Mouse (Mus musculus) heart, embryonic 13.5 days (tissue): ENCODE results near the gene 2900026A02Rik. TPM values are rescaled to one million over a fixed set of nuclear protein-coding genes. Genes with fewer than 3 reads are reported as not detected.

Experiments
- ATAC-seq: fragments of 200-750 bp; cut with Nextera tagmentation; 2 replicates; pipeline ENCODE4 v1.8.0; 2017; ENCODE audit warnings: moderate TSS enrichment; ENCODE audit not compliant: insufficient number of reproducible peaks, low FRiP score, low TSS enrichment; ENCODE audit errors: extremely low read depth
- H3K27ac ChIP-seq: fragments of 300-500 bp; sonication (generic); replicated peaks from 2 replicates; pipeline ENCODE4 v1.5.1; 2015; ENCODE audit warnings: moderate library complexity, mild to moderate bottlenecking, inconsistent platforms
- H3K27me3 ChIP-seq: fragments of 300-500 bp; sonication (generic); replicated peaks from 2 replicates; pipeline ENCODE4 v1.6.1; 2015; ENCODE audit warnings: mild to moderate bottlenecking, inconsistent platforms
- H3K36me3 ChIP-seq: fragments of 300-500 bp; sonication (generic); 2 replicates; pipeline ENCODE4 v1.6.1; 2015; ENCODE audit warnings: mild to moderate bottlenecking, inconsistent platforms
- H3K4me1 ChIP-seq: fragments of 300-500 bp; sonication (generic); 2 replicates; pipeline ENCODE4 v1.6.1; 2015; ENCODE audit warnings: inconsistent platforms
- H3K4me2 ChIP-seq: fragments of 300-500 bp; sonication (generic); 2 replicates; pipeline ENCODE4 v1.6.1; 2015; ENCODE audit warnings: inconsistent platforms, mild to moderate bottlenecking, moderate library complexity
- H3K4me3 ChIP-seq: fragments of 300-500 bp; sonication (generic); 2 replicates; pipeline ENCODE4 v1.5.1; 2015; ENCODE audit warnings: moderate library complexity, mild to moderate bottlenecking, inconsistent platforms
- H3K9ac ChIP-seq: fragments of 300-500 bp; sonication (generic); 2 replicates; pipeline ENCODE4 v1.6.1; 2015; ENCODE audit warnings: inconsistent platforms, mild to moderate bottlenecking, moderate library complexity
- H3K9me3 ChIP-seq: fragments of 300-500 bp; sonication (generic); 2 replicates; pipeline ENCODE4 v1.6.1; 2016; ENCODE audit warnings: inconsistent platforms
- WGBS: fragments of 180-500 bp; shearing (Covaris S2); methylation state at CpG from one replicate; pipeline ENCODE4 v1.1.7; 2015; ENCODE audit warnings: mixed read lengths; 5-methylcytosine and 5-hydroxymethylcytosine counted together
- polyA plus RNA-seq: library from polyadenylated mRNA; unstranded; fragments of >200 nt; fragmentation: Nextera tagmentation; extraction: Ambion mirVana; gene quantifications from 2 replicates; pipeline ENCODE4 v1.2.1, GENCODE M21; 2015

2900026A02Rik gene
- polyA plus RNA-seq, 1 experiment from 2014 or later, result 14.8 TPM

DNA sequence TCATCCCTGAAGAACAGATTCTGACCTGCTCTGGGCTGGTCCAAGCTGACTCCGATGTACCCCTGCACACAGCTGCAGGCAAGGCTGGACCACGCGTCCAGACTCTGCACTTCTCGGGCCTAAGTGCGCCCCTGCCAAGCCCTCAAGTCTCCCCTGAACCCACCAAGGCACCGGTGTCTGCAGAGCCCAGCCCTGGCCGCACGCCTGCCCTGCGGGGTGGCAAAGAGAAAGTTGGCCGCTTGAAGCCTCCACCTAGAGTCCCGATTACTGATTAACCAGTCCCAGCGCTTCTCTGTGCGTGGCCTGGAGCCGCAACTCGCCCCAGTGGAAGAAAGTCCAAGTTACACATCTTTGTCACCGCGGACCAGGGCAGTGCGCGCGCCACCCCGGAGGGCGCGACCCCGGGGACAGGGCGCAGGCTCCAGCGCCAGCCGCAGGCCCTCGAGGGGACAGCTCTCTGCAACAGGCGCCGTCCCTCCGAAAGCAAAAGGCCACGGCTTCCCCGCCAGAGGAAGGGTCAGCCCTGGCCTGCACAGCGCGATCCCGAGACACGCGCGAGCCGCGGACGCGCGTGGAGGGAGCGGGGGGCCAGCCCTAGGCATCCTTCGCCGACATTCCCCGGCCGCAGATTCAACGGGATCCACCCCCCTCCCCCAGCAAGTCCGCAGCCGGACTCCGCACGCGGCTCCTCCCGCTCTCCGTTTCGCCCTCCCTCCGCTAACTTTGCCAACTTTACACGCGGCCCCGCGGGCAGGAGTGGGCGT is 471 bp downstream of the 2900026A02Rik start:
- Histone ChIP-seq H3K36me3 (no peaks in the 10 kb centered on the region), H3K27ac (0 out of 2 replicates have a peak overlapping the region, but pooled peaks have one; percentile 1), H3K4me2 (peak overlapping the region; percentile 99), H3K4me1 (peaks cover 14% of the 10 kb centered on the region), H3K9me3 (no peaks in the 10 kb centered on the region), H3K9ac (peak overlapping the region; percentile 81), H3K27me3 (peaks cover 38% of the 10 kb centered on the region; the same call in 1 of the 2 replicates), H3K4me3 (peak overlapping the region; percentile 76)
- ATAC-seq, result peak; percentile 32
- WGBS, result 2% methylated on average over 63 of the region's 64 CpGs

DNA sequence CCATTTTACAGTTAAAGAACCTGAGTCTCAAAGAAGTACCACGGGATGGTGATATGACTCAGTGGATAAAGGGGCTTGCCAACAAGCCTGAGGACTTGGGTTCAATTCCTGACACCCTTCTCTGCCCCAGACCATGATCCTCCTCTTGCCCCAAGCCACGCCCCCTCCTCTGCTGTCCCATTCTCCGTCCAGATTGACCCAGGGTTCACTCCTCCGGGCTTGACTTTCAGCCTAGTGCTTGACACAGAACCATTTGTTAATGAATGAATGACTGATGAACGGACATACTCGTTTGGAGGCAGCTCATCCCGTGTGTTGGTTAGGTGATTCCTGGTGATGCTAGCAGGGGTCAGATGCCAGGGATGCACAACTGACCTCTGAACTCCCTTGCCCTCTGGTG is 1.2 kb downstream of the 2900026A02Rik start:
- Histone ChIP-seq H3K9me3 (no peaks in the 10 kb centered on the region), H3K9ac (peak overlapping the region; percentile 81; the same call in 1 of the 2 replicates), H3K4me2 (peak overlapping the region; percentile 99), H3K36me3 (no peaks in the 10 kb centered on the region), H3K27me3 (peaks cover 33% of the 10 kb centered on the region; the same call in 1 of the 2 replicates), H3K27ac (no peak overlapping the region), H3K4me1 (peaks cover 13% of the 10 kb centered on the region), H3K4me3 (peak overlapping the region; percentile 76)
- no peak for ATAC-seq
- 60% methylated on average over 7 of the region's 7 CpGs for WGBS

DNA sequence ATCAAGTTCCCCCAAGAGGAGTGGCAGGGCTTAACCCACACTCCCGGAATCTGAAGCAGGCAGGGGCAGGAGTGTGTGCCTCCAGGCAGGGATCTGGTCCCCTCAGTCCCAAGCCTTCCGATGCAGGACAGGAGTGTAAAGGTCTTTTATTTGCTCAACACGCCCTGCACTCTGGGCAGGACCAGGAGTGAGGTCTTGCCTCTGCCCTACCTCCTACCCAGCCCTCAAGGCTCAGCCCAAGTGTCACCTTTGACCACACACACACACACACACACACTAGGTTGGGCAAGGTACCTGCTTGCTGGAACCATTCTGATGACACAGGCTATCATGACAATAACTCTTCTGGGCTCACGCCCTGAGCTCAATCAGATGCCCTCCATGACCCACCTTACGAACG is 1.6 kb downstream of the 2900026A02Rik start:
- H3K9me3 ChIP-seq, result no peaks in the 10 kb centered on the region
- no peak overlapping the region for H3K9ac ChIP-seq
- peak overlapping the region; percentile 99 for H3K4me2 ChIP-seq
- no peak for ATAC-seq
- H3K36me3 ChIP-seq, result no peaks in the 10 kb centered on the region
- peaks cover 30% of the 10 kb centered on the region; the same call in 1 of the 2 replicates for H3K27me3 ChIP-seq
- H3K27ac ChIP-seq, result no peak overlapping the region
- H3K4me1 ChIP-seq, result peaks cover 16% of the 10 kb centered on the region
- no peak overlapping the region for H3K4me3 ChIP-seq
- WGBS, result 71% methylated on average over 6 of the region's 6 CpGs

DNA sequence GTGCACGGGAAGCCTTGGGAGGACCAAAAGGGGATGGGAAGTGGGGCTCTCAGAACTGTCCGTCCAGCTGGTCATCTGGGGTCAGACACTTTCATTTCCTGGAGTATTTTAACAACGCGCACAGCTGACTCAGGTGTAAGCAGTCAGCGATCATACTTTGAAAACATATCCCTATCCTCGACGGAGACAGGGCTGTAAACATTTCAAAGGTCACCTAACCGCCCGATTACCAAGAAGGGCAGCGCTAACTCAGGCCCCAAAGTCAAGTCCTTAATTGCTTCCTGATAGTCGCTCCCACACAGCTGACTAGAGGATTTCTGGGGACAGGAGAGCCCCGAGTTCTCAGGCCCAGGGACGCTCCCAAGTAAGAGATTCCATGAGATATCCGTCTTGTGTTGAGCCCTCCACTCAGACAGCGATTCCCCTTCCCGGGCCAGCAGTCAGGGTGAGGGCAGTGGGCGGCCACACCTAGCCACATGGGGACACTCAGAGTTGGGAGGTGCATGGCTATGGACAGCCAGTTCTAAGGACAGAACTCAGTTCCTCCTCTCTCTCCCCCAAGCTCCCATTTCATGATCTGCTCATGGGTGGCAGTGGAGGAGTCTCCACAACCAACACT is 2.3 kb downstream of the 2900026A02Rik start:
- H3K27me3 ChIP-seq, result peaks cover 24% of the 10 kb centered on the region; the same call in 1 of the 2 replicates
- H3K4me1 ChIP-seq, result peaks cover 19% of the 10 kb centered on the region
- no peaks in the 10 kb centered on the region for H3K36me3 ChIP-seq
- no peaks in the 10 kb centered on the region for H3K9me3 ChIP-seq
- H3K4me3 ChIP-seq, result no peak overlapping the region
- H3K27ac ChIP-seq, result no peak overlapping the region
- no peak for ATAC-seq
- H3K4me2 ChIP-seq, result no peak overlapping the region
- WGBS, result 68% methylated on average over 17 of the region's 17 CpGs
- H3K9ac ChIP-seq, result no peak overlapping the region

DNA sequence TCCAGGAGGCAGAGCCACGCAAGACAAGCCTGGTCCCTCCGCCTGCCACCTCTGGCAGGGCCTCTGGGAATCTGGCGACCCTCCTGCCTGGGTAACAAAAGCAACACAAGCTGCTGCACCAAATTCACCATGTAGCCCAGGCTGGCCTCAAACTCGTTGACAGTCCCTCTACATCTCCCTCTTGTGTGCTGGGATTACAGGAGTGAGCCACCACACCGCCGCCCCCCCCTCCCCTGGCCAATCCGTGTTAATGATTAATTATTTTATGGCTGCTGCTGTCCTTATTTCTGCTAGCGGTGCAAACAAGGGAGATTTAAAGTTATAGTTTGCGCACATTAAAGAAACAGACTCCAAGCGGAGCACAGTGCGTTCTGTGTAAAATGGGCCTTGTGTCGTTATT is 4.0 kb downstream of the 2900026A02Rik start:
- H3K9ac ChIP-seq, result no peak overlapping the region
- peaks cover 24% of the 10 kb centered on the region; the same call in 1 of the 2 replicates for H3K27me3 ChIP-seq
- H3K27ac ChIP-seq, result no peak overlapping the region
- no peaks in the 10 kb centered on the region for H3K36me3 ChIP-seq
- H3K4me2 ChIP-seq, result no peak overlapping the region
- ATAC-seq, result no peak
- H3K9me3 ChIP-seq, result no peaks in the 10 kb centered on the region
- peaks cover 19% of the 10 kb centered on the region for H3K4me1 ChIP-seq
- H3K4me3 ChIP-seq, result no peak overlapping the region
- 83% methylated on average over 12 of the region's 12 CpGs for WGBS

DNA sequence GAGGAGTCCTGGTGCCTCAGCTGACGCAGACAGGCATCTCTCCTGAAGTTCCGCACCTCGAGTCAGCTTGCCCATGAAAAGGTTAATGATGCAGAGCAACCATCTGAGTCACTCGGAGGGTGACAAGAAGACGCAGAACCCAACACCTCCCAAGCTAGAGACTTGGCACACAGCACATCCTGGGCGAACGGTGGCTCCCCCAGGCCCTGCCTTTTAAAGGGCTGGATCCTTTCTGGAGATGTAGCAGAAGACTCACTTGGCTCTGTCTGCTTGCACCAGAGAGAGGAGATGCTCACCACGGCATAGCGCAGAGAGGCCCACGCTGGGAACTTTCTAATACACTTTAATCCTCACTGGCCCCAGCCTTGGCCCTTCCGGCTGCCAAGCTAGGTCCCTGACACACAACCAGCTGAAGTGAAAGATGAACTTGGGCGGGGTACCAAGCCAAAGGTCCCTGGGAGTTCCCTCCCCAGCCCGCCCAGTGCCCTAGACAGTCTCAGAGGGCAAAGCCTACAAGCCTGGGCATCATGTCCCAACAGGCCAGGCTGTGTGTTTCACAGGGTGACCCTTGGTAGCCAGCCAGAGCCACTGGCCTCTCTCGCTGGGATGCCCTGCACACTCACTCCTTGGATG is 4.6 kb downstream of the 2900026A02Rik start:
- no peaks in the 10 kb centered on the region for H3K9me3 ChIP-seq
- 65% methylated on average over 14 of the region's 14 CpGs for WGBS
- no peak overlapping the region for H3K9ac ChIP-seq
- peaks cover 19% of the 10 kb centered on the region for H3K4me1 ChIP-seq
- ATAC-seq, result no peak
- H3K27ac ChIP-seq, result no peak overlapping the region
- no peak overlapping the region for H3K4me2 ChIP-seq
- H3K27me3 ChIP-seq, result peaks cover 24% of the 10 kb centered on the region; the same call in 1 of the 2 replicates
- H3K36me3 ChIP-seq, result no peaks in the 10 kb centered on the region
- no peak overlapping the region for H3K4me3 ChIP-seq

DNA sequence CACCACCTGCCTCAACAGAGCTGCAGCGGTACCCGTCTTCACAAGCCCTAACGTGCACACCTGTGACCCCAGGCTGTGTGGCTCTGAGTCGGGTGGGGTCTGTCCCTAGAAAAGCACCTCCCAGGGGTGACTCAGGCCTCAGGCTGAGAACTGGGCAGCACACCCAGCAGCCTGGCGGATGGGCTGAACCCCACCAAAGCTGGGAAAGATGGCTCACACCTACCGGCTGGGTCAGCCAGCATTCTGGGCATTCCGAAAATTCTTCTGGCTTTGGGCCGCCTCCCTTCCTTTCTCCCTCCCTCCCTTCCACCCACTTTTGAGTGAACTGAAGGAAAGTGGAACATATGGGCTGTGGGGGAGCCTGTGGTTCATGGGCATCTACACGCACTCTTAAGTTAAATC is 5.4 kb downstream of the 2900026A02Rik start:
- H3K9ac ChIP-seq, result no peak overlapping the region
- no peak overlapping the region for H3K4me2 ChIP-seq
- peaks cover 18% of the 10 kb centered on the region for H3K4me1 ChIP-seq
- no peaks in the 10 kb centered on the region for H3K36me3 ChIP-seq
- H3K27me3 ChIP-seq, result peaks cover 24% of the 10 kb centered on the region; the same call in 1 of the 2 replicates
- no peak overlapping the region for H3K4me3 ChIP-seq
- no peak for ATAC-seq
- H3K9me3 ChIP-seq, result no peaks in the 10 kb centered on the region
- WGBS, result 59% methylated on average over 9 of the region's 9 CpGs
- no peak overlapping the region for H3K27ac ChIP-seq

DNA sequence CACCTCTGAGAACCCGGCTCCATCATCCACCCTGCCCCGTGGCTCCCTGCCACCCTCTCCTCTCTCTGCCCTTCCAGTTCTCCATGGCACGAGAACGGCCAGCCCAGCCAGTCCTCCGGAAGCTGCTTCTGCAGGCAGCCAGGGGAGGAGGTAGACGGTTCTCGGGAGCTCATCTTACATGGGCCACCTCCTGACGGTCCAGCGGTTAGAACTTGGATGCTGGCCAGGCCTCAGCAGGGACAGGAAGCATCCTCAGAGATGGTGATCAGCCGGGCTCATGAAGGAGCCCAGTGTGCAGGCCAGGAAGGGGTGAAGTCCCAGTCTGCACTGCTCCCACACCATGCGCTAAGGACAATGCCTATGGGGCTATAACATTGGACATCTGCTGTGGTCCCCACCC is 6.6 kb downstream of the 2900026A02Rik start:
- Histone ChIP-seq H3K9me3 (no peaks in the 10 kb centered on the region), H3K36me3 (no peaks in the 10 kb centered on the region), H3K27ac (no peak overlapping the region; the same call in 1 of the 2 replicates), H3K4me3 (no peak overlapping the region), H3K9ac (no peak overlapping the region), H3K4me2 (no peak overlapping the region), H3K4me1 (peaks cover 23% of the 10 kb centered on the region), H3K27me3 (peaks cover 14% of the 10 kb centered on the region; the same call in 1 of the 2 replicates)
- no peak for ATAC-seq
- WGBS, result 49% methylated on average over 11 of the region's 11 CpGs

DNA sequence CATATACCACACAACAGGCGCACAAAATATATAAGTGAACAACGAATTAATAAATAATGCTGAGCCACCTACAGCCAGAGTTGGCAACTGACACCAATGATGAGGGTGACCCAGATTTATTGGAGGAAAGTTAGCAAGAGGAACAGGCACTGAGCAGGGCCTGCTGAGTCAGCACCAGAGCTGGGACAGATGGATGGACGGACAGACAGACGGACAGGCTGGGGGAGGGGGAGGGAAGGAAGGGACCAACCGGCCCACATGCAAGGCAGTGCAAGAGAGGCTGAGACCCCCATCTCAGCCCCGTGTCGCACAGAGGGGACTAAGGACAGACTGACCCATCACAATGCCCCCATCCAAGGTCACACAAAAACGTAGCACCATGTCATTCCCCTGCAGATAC is 7.0 kb downstream of the 2900026A02Rik start:
- Histone ChIP-seq H3K4me1 (peaks cover 27% of the 10 kb centered on the region), H3K36me3 (no peaks in the 10 kb centered on the region), H3K27me3 (peaks cover 10% of the 10 kb centered on the region; the same call in 1 of the 2 replicates), H3K4me3 (no peak overlapping the region), H3K4me2 (no peak overlapping the region), H3K9me3 (no peaks in the 10 kb centered on the region), H3K9ac (no peak overlapping the region), H3K27ac (no peak overlapping the region; the same call in 1 of the 2 replicates)
- ATAC-seq, result no peak
- WGBS, result 81% methylated on average over 8 of the region's 8 CpGs

DNA sequence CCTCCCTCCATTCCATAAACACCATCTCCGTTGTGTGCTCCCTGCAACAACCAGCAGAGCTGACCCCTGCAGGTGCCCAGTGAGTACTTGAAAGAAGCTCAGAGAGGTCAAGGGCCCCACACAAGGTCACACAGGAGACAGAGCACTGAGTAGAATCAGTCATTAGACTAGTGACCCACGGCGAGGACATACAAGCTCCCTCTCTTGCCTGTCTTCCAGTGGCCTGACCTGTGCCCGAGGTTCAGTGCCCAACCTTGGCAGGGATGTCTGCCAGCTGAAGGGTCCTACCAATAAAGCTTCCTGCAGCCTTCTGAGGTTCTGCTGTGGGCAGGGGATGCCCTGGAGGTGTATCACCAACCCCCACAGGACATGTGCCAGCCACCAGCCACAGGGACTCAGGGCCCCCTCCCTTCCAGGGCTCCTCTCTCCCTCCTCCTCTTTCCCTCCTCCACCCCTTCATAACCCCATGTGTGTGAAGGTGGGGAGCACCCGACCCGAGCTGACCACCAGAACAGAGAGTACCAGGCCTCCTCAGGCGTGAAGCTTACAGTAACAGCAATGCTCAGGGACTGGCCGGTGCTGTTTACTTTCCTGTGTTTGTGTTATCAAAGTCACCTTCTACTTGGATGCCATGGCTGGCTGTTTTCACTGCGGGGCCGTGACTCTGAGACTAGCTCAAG is 8.7 kb downstream of the 2900026A02Rik start:
- no peak for ATAC-seq
- H3K4me2 ChIP-seq, result no peak overlapping the region
- 0 out of 2 replicates have a peak, but pooled peaks cover 2% of the 10 kb centered on the region for H3K27me3 ChIP-seq
- H3K9me3 ChIP-seq, result no peaks in the 10 kb centered on the region
- WGBS, result 60% methylated on average over 10 of the region's 10 CpGs
- H3K27ac ChIP-seq, result no peak overlapping the region; the same call in 1 of the 2 replicates
- no peak overlapping the region for H3K9ac ChIP-seq
- no peaks in the 10 kb centered on the region for H3K36me3 ChIP-seq
- H3K4me1 ChIP-seq, result peaks cover 45% of the 10 kb centered on the region
- no peak overlapping the region for H3K4me3 ChIP-seq

DNA sequence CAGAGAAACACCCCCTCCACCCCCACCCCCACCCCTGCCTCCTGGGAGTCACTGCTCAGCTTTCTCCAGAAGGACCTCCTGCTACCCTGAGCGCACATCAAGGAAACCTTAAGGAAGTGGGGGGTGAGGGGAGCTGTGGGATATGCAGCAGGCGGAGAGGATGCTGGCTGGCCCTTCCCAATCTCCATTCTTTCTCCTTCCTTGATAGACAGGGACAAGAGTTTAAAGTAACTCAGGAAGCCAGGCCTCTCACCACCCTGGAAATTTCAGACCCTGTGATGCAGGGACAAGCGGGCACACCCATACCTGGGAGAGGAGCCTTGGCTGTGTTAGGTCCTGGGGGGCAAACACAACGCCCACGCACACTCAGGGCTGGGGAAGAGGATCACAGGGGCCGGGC is 10.7 kb downstream of the 2900026A02Rik start:
- H3K4me1 ChIP-seq, result peaks cover 58% of the 10 kb centered on the region
- 0 out of 2 replicates have a peak overlapping the region, but pooled peaks have one; percentile 14 for H3K9ac ChIP-seq
- peak overlapping the region; percentile 89 for H3K27ac ChIP-seq
- H3K4me3 ChIP-seq, result no peak overlapping the region
- no peak for ATAC-seq
- no peaks in the 10 kb centered on the region for H3K9me3 ChIP-seq
- H3K4me2 ChIP-seq, result no peak overlapping the region
- no peaks in the 10 kb centered on the region for H3K27me3 ChIP-seq
- H3K36me3 ChIP-seq, result no peaks in the 10 kb centered on the region
- WGBS, result 75% methylated on average over 6 of the region's 6 CpGs
